Mouse (Mus musculus): ENCODE data around the gene AW011738.

Gene AW011738

DNA sequence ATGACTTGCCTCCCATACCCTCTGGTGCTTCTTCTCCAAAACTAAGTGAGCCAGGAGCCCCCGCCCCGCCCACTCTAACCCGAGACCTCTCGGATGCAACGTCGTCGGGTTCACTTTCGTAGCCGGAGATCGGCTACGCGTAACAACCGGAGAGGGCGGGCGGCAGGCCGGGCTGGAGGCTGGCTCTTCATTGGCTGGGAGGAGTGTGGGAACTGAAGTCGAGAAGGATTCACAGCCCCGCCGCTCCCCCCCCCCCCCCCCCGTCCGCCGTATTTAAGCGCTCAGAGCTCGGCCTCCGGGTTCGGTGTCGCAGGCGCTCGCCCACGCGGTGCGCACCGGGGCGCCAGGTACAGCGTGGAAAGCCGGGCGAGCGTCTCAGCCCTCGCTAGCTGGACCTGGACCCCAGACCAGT is at the start of gene AW011738:
AW011738 (plus strand) TSS at position 304 of the 412 bp plus-strand sequence.
- DNase-seq (ENCODE audit: low spot score in 2 of 2) = no peak

DNA sequence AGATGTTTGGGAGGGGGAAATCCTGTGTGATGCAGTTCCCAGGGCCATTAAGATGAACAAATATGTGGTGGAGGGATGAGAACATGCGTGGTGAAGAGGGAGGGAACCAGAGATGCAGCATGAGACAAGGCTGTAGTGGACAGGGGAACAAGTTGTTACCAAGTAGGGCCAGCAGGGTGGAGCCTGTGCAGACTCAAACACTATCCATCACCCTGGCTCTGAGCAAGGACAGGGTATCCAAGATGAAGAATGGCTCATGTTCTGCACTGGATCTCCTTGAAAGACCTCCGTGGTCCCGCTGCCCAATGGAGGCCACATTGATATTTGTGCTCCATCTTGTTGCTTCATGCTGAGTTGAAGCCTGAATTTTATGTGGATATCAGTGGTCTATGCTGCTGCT is 48.3 kb upstream of the AW011738 start:
- DNase-seq (ENCODE audit: low spot score in 2 of 2) = no peak

DNA sequence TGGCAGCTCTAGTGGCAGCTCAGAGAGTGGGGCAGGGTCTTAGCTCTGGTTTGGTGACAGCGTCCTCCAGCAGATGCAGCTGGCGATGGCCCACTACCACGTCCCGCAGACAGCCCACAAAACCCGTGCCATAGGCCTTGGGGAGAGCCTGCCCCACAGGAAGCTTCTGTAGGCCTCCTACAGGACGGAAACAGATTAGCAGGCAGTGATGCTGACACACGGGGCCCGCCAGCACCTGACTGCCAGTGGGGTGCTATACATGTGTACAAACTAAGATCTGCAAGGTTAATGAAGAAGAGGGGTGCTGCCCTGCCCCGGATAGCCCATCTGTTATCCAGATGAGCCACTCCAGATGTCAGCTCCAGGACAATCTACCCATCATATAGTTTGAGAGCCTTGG is 36.6 kb upstream of the AW011738 start:
- DNase-seq (ENCODE audit: low spot score in 2 of 2) = no peak

DNA sequence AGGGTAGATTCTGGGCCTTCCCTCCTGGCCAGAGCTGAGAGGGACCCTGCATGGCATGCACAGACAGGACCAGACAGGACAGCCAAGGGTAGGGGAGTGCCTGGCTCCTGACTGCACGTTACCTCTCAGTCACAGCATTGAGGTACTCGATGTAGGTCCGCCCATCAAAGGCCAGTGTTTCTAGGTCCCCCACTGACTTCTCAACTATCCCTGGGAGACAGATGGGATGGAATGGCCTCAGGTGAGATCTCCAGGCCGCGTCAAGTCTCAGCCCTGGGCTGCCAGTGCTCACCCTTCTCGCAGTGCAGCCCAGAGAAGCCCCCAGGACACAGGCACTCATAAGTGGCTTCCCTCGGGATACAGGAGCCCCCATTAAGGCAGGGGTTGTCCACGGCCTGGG is 34.5 kb upstream of the AW011738 start:
- DNase-seq (ENCODE audit: low spot score in 2 of 2) = no peak

DNA sequence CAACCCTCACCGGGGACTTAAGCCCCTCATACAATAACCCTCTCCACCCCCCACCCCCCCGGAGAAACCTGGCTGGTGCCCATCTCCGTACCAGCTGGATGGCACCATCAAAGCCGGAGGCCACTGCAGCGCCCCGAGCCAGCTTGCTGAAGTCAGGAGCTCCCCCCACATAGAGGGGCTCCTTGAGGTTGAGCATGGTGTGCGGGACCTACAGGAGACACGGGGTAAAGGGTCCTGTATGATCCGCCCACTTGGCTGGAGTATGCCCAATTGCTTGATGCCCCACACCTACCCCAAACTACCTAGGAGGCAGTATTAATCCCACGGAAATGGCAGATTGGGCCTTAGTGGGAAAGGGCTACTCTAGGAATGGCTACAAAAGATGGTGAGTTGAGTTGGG is 34.0 kb upstream of the AW011738 start:
- DNase-seq (ENCODE audit: low spot score in 2 of 2) = no peak

DNA sequence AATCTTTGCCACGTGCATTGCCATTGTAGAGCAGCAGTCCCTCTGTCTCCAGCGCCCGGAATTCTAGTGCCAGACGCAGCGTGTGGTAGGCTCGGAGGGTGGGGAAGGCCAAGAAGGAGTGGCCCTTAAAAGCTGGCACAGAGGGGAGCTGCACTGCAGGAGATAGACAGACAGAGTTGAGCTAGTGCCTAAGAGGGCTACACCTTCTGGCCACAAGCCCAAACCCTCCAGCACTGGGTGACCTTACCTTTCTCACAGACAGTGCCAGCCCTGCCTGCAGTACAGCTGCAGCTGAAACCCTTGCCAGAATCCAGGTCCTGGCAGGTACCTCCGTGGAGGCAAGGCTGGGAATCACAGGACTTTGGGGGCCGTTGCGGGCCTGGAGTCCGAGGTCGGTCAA is 31.3 kb upstream of the AW011738 start:
- no peak for DNase-seq (ENCODE audit: low spot score in 2 of 2)

DNA sequence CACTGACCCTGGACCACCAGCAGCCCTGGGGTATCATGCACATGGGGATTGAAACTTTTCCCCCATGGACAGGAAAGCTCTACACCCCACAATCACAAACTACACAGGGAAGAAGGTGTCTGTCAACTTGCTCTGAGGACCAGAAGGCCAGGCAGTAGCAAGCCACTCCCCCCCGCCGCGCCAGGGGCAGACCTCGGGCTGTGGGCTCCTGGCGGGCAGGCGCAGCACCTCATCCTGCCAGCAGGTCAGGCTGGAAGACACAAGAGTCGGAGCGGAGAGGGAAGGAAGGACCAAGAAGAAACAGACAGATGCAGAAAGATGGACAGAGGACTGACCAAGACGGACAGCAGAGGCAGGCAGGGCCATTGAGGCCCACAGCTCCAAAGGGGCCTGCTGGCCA is 25.5 kb upstream of the AW011738 start:
- no peak for DNase-seq (ENCODE audit: low spot score in 2 of 2)

DNA sequence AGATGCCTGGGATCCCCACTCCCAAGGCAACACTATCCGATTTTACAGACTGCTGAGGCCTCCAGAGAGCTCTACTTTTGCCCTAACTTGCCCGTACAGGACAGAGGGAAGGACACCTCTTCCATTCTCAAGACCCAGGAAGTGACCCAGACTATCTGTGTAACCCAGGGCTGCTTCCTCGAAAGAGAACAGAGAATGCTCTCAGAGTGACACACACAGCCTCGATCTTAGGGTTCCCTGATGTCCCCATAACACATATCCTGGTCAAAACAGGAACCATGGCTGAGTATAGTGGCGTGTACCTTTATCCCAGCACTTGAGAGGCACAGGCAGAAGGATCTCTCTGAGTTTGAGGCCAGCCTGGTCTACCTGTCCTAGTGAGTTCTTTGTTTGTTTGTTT is 19.4 kb upstream of the AW011738 start:
- no peak for DNase-seq (ENCODE audit: low spot score in 2 of 2)

DNA sequence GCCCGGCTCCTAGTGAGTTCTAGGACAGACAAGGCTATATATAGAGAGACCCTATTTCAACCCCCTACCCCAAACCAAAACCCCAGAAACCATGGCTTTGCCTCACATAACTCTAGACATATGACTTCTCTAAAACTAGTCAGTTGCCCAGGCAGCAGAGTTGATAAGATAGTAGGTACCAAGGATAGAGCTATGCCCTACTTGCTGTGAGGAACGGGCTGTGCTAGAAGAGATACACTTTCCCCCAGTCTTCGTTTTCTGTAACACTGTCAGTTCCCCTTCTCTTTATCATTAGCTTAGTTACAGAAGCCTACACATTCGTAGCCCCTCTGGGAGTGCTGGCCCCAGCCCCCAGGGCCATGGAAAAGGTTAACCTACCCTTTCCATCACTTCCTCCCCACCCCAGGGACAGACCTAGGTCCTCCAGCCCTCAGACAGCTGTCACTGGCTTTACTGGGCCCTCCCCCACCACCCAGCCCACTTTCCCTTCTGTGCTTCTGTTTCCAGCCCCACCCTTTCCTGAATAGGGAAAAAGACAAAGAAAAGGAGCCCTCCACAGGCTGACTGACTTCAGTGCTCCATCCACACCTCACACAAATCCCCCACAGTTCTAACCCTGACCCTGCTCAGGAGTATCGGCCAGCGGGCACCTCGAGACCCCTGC is 18.7 kb upstream of the AW011738 start:
- DNase-seq (ENCODE audit: low spot score in 2 of 2) = no peak

DNA sequence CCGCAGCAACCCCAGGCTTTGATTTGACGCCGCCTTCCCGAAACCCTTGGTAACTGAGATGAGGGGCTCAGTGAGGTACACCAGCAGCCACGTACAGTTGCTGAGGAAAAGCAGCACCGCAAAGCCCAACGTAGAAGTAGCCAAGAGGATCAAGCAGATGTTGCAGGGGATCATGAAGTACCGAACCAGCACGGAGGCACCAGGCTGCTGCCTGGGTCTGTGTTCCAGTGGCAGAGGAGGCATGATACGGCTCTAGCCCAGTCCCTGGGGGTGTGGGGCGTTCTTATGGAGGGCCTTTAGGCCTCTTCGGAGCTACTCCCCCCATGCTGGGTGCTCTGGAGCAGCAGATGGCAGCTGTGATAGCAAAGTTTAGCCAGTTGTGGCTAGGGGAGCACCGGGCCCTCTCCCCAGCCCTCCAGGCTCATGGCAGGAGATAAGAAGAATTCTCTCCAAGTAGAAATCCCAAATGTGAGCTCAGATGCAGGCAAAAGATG is 17.6 kb upstream of the AW011738 start:
- no peak for DNase-seq (ENCODE audit: low spot score in 2 of 2)

DNA sequence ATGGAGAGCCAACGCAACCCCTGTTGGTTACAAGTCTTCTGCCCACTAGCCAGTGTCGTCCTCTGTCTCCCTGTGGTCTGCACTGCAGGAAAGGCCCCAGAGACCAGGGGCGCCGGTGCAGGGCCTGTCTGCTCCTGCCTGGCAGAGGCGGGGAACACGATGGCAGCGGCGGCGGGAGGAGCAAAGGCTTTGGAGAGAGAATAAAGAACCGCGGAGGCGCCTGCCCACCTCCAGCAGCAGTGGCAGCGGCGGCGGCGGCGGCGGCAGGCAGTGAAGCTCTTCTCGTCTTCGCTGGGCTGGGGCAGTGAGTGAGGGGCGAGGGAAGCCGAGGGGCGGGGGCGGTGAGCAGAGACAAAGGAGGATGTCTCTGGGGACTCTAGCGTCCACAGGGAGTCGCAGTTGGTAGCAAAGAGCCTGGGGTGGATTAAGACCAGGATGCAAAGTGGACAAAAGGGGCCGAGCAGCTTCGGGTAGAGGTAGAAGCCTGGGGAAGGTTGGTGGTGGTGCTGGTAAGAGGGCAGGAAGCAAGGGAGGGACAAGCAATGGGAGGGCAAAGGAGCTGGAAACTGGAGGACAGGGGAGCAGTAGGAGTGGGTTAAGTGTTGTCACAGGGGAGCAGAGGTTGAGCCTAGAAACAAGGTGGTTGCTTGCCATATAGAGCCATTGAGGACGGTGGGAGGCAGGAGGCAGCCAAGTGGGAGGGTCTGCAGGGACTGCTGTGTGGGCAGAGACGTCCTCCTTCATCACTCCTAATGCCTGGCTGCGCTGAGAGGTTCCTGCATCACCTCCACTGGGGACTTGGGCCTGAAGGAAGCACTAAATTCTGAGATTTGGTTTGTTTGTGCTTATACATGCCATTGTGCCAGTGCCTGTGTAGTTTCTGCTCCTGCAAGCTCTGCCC is 16.9 kb upstream of the AW011738 start:
- peak; percentile 66 to 76 for DNase-seq (ENCODE audit: low spot score in 2 of 2)

DNA sequence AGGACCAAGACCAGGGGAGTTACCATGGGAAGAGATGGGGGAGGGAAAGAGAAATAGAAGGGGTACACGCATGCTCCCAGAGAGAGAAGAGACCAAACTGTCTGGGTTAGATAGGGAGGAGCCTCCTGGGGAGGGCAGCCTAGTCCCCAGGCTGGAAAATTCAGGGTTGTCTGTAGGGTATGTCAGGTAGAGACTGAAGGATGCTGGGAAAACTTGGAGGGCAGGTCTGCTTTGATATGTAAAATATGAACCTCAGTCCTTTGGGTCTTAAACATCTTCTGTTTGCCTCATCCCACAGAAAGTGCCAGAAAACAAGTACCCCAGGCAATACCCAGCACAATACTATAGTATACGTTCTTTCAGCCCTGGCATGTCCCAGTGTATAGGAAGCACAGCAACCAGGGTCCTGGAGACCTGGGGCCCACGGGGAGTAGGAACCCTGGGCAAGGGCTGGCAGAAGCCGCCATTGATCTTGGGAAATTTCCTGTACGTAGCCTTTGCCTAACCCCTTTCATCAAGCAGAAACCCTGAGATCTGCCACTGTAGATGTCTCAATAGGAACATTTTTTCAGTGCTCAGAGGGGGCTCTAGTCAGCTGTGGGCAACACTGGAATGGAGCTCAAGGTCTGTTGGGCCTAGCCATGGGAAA is 14.8 kb upstream of the AW011738 start:
- no peak for DNase-seq (ENCODE audit: low spot score in 2 of 2)

DNA sequence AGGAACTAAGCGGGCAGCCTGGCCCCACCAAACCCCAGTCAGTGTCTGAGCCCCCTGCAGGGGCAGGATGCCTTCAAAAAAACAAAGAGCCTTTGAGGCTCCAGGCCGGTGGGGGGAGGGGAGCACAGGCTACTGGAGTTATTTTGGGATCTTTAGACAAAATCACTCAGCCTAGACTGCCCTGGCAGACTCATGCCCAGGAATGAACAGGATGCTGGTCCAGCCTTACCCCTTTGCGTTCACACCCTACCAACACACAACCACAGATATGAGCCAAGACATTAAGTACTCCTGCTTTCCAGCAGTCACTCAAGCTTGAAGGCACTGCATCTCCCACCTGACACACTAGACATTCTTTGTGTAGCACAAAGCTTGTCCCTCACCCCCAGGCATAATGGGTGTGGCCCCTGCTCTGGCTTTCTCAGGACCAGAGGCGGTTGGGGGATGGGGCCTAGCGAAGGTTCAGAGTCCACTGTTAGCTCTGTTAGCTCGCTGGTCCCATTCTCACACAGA is 14.2 kb upstream of the AW011738 start:
- DNase-seq (ENCODE audit: low spot score in 2 of 2) = no peak

DNA sequence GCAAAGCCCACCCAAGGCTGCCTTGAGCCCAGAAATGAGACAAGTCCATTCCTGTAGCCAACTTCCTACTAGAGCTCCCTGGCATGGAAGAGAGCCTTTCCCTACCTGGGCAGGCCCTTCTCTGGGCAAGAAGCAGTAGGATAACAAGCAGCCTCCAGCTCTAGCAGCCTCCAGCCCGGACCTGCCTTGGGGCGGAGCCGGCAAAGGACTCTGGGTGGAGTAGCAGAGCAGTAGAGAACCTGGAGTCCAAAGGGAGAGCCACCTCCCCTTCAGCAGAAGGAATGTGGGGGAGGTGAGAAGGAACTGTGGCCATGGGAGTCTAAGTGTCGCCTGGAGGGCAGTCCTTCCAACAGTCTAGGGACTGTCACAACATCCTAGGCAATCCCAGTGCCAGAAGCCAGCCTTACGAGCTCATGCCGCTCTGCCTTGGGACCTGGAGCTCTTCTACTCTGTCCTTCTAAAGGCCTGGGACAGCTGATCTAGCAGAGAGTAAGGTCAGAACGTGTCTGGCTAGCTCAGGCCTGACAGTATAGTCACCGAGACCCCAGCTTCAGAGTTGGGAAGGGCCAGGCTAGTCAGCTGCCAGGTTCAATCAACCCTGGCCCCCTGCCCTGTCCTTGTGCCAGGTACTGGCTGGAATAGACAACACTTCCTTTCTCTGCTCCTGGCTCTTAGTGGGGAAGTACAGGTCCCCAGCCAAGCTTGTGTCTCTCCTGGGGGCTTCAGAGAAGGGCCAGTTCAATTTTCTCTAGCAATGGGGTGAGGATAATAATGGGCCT is 10.5 kb upstream of the AW011738 start:
- no peak for DNase-seq (ENCODE audit: low spot score in 2 of 2)

DNA sequence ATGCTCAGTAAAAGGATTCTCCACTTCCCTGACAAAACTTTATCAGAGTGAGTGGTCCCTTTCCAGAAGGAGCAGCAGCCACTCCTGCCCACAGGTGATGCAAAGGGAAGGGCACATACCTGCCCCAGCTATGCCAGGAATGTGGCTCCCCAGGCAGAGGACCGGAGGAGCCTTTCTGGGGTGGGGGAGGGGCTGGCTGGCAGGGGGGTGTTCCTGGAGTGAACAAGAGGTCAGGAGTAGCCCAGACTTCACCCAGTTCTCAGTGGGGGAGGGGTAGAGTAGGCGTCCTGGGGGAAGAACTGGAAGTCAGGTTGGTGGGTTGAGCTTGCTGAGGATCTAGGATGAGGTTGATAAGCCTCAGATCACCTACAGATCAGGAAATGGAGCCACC is 9.9 kb upstream of the AW011738 start:
- no peak for DNase-seq (ENCODE audit: low spot score in 2 of 2)

DNA sequence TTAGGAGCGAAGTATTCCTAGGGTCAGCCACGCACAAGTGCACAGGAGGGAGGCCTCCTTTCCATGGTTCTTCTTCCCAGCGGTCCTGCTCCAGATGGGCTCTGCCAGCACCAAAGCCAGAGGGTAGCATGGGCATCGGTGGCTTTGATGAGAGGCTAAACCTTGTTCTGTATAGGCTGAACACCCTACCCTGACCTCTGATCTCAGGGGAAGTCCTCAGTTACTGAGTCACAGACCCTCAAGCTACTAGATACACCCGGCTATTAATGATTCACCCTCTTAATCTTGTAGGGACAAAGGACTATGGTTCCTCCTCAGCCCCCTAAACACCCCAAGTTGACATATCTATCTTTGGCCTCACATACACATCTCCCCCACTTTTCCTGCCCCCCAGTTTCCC is 9.2 kb upstream of the AW011738 start:
- no peak for DNase-seq (ENCODE audit: low spot score in 2 of 2)

DNA sequence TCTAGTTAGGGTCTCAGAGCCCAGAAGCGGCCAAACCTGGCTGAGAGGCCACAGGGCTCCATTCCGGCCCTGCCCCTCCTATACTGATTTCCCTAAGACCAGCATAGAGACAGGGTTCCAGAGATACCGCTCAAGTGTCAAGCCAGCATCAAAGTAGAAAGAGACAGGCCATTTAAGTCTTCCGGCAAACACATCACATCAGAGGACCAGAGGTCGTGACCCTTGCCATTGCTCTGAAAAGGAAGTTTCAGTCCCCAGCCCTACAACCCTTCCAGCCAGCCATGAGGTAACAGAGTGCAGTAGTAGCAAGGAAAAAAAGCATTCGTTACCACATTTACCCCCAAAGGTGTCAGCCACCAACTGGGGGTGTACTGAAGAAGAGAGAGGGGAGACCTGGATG is 8.8 kb upstream of the AW011738 start:
- no peak for DNase-seq (ENCODE audit: low spot score in 2 of 2)

DNA sequence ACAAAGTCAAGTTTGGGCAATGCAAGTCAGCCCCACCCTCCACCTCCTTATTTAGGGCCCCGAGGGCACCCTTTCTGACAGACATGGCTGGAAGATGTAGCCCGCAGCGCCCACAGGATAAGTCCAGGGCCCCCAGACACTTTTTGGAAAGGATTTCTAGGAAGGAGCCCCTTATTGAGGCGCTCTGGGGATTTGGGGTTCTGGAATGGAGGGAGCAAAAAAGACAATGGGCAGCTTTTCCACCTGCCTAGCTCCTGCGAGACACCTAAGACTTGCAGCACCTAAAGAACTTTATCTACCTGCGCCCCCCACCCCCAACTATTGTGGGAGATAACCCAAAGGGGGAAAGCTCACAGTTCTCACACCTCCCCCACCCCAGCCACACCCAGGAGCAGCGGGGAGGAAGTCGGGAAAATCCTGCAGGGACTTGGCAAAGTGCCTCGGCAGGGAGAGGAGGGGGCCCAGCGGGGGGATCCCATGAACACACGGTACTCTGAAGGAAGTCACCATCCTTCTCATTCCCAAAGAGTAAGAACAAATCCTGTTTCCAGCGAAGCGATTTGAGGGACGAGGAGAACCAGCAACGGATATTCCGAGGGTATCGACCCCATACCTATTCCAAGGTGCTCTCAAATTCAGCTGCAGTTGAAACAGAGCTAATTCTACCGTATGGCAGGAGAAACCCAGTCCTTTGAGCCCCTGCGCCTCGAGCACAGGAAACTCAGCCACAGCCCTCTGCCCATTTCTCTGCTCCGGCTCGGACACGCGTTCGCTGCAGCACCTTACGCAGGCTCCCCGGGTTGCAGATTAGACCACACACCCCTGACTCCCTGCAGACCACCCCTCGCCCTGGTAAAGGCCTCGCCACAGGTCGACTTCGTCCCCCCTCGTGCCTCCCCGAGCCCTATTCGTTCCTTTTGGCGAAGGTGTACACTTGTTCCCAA is 6.9 kb upstream of the AW011738 start:
- no peak for DNase-seq (ENCODE audit: low spot score in 2 of 2)

DNA sequence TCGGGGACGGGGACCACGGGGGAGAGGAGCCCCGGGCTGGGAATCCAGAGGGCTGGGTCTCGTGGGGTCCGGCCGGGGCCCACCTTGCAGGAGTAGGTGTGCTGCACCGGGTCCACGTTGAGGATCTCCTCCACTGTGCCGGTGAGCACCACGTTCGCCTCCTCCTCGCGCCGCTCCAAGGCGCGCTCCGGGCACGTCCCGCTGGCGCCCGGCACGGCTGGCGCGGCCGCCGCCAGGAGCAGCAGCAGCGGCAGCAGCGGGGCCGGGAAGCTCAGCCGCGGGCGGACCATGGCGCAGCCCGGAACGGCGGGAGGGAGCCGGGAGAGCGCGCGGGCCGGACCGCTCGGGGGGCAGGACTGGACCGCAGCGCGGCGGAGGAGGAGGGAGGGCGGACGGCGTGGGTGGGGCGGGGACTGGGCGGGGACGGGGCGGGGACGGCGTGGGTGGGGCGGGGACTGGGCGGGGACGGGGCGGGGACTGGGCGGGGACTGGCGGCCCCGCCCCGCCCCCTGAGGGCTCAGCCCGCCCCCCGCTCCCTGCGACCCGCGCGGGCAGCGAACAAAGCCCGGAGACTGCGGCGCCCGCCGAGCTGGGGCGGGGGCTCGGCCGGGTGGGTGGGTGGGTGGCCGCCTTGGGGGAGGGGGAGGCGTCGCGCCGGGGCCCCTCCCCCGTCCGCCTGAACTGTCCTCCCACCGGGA is 5.8 kb upstream of the AW011738 start, which contains the start of gene Agrn:
Agrn (minus strand) TSS at position 358 of the 698 bp plus-strand sequence.
- no peak for DNase-seq (ENCODE audit: low spot score in 2 of 2)

DNA sequence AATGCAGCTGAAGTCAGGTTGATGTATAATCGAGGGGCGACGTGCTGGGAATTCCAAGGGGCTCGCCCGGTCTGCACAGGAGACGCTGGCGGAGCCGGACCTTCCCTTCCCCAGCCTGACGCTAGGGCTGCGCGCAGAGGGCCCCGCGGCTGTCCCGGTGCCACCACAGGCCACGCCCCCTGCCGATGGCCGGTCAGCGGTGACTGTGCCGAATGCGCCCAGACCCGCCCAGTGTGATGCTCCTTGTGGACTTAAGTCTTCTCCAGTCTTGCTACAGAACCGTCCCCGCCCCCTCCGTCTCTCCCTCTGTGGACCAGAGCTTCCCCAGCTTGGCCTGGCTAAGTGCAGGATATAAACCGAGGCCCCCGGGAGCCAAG is 5.3 kb upstream of the AW011738 start:
- DNase-seq (ENCODE audit: low spot score in 2 of 2) = peak in 1 of 2 experiments; percentile 68
